Mouse (Mus musculus): ENCODE results near the gene Sept11. TPM values are rescaled to one million over a fixed set of nuclear protein-coding genes. Genes with fewer than 3 reads are reported as not detected.

The Sept11 gene
- polyA plus RNA-seq, 1 experiment: 3.4 TPM

DNA sequence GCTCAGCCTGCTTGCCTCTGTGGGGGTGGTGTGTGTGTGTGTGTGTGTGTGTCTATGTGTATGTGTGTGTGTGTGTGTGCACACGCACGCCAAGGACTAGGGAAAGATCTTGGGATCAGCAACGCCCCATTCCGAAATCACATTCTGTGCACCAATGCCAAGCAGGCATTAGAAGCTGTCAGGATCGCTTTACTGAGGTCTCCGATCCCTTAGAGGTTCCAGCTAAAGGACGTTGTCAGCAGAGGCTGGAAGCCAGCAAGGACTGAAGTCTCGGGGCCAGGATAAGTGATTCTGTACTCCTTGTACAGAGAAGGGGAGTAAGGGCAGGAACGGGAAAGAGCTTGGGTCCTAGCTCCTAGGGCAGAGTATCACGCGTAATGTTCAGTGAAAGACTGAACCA, 61.2 kb downstream of the Sept11 start:
- H3K36me3 ChIP-seq (ENCODE audit: control insufficient read depth, insufficient read depth, low read length): no peaks in the 10 kb centered on the region

GRCm38 (mm10) chr5:93163541-93163940, 70.3 kb downstream of the Sept11 start:
- Histone ChIP-seq H3K36me3 (ENCODE audit: control insufficient read depth, insufficient read depth, low read length) (no peaks in the 10 kb centered on the region), H3K27ac (ENCODE audit: control insufficient read depth, insufficient read depth, low read depth, low read length) (no peak overlapping the region), H3K27me3 (ENCODE audit: control insufficient read depth, insufficient read depth, low read length) (no peaks in the 10 kb centered on the region), H3K4me3 (ENCODE audit: control insufficient read depth, low read depth, low read length) (no peak overlapping the region), H3K4me1 (ENCODE audit: control insufficient read depth, insufficient read depth, low read length) (no peaks in the 10 kb centered on the region)
- TF ChIP-seq POLR2A (IDR thresholded peaks at IDR 0.05; ENCODE audit: control insufficient read depth, low read depth, low read length) (no peak), CTCF (IDR thresholded peaks at IDR 0.05; ENCODE audit: control insufficient read depth, insufficient read depth, insufficient replicate concordance, low read depth, low read length) (peak; percentile 23; the same call in 1 of the 2 replicates)

More for the DNA sequence above, 61.2 kb downstream of the Sept11 start:
- H3K27ac ChIP-seq (ENCODE audit: control insufficient read depth, insufficient read depth, low read depth, low read length): no peak overlapping the region
- peaks cover 5% of the 10 kb centered on the region for H3K4me1 ChIP-seq (ENCODE audit: control insufficient read depth, insufficient read depth, low read length)
- no peak for TF ChIP-seq CTCF (IDR thresholded peaks at IDR 0.05; ENCODE audit: control insufficient read depth, insufficient read depth, insufficient replicate concordance, low read depth, low read length)
- TF ChIP-seq POLR2A (IDR thresholded peaks at IDR 0.05; ENCODE audit: control insufficient read depth, low read depth, low read length): no peak
- H3K27me3 ChIP-seq (ENCODE audit: control insufficient read depth, insufficient read depth, low read length): no peaks in the 10 kb centered on the region
- no peak overlapping the region for H3K4me3 ChIP-seq (ENCODE audit: control insufficient read depth, low read depth, low read length)

DNA sequence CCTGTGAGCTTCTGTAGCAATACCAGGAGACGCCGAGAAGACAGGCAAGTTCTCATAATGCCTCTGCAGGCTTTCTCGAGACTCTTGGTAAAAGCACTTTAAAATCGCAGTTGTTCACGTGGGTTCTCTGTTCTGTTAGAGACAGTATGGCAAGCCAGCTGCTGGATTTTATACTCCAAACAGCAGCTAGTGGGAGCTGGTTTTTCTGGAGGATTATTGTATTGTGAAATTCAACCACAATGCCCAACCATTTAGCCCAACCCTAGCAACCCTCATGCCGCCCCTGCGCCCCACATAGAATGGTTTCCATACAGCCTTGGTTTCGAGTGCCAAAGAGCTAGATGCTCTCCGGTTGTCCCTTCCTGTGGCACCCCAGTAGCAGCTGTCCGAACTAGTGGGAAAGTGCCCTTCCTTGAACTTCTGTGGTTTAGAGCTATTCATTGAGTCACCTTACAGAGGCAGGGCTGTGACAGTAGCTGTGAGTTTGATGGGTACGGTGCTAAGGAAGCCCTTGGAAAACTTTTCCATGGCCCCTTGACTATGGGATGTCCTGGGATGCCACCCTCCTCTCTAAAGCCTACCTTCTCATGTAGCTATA, 74.8 kb downstream of the Sept11 start:
- H3K27ac ChIP-seq (ENCODE audit: control insufficient read depth, insufficient read depth, low read depth, low read length): no peak overlapping the region
- no peaks in the 10 kb centered on the region for H3K27me3 ChIP-seq (ENCODE audit: control insufficient read depth, insufficient read depth, low read length)
- H3K4me1 ChIP-seq (ENCODE audit: control insufficient read depth, insufficient read depth, low read length): no peaks in the 10 kb centered on the region
- H3K36me3 ChIP-seq (ENCODE audit: control insufficient read depth, insufficient read depth, low read length): no peaks in the 10 kb centered on the region
- no peak overlapping the region for H3K4me3 ChIP-seq (ENCODE audit: control insufficient read depth, low read depth, low read length)
- TF ChIP-seq POLR2A (IDR thresholded peaks at IDR 0.05; ENCODE audit: control insufficient read depth, low read depth, low read length): no peak
- no peak for TF ChIP-seq CTCF (IDR thresholded peaks at IDR 0.05; ENCODE audit: control insufficient read depth, insufficient read depth, insufficient replicate concordance, low read depth, low read length)

DNA sequence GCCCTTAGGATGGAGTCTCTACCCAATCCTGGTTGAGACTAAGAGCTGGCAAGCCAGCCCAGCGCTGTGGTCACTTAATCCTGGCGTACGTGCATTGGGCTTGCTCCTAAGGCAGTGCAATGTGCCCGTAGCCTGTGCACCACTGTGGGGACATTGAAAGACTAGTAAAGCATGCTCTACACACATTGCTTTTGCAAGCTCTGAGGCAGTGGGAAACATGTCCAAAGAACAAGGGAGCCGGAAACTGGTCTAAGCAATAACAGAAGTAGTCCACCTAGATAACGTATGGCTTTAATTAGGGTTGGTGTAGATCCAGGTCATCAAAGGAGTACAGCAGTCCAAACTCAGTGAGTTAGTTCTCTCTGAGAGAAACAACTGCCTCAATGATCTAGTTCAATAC, 75.4 kb downstream of the Sept11 start:
- no peak overlapping the region for H3K27ac ChIP-seq (ENCODE audit: control insufficient read depth, insufficient read depth, low read depth, low read length)
- no peaks in the 10 kb centered on the region for H3K4me1 ChIP-seq (ENCODE audit: control insufficient read depth, insufficient read depth, low read length)
- no peaks in the 10 kb centered on the region for H3K36me3 ChIP-seq (ENCODE audit: control insufficient read depth, insufficient read depth, low read length)
- H3K27me3 ChIP-seq (ENCODE audit: control insufficient read depth, insufficient read depth, low read length): no peaks in the 10 kb centered on the region
- no peak overlapping the region for H3K4me3 ChIP-seq (ENCODE audit: control insufficient read depth, low read depth, low read length)
- TF ChIP-seq CTCF (IDR thresholded peaks at IDR 0.05; ENCODE audit: control insufficient read depth, insufficient read depth, insufficient replicate concordance, low read depth, low read length) (no peak), POLR2A (IDR thresholded peaks at IDR 0.05; ENCODE audit: control insufficient read depth, low read depth, low read length) (no peak)

- Histone ChIP-seq H3K4me3 (ENCODE audit: control insufficient read depth, low read depth, low read length) (no peak overlapping the region), H3K36me3 (ENCODE audit: control insufficient read depth, insufficient read depth, low read length) (no peaks in the 10 kb centered on the region), H3K27me3 (ENCODE audit: control insufficient read depth, insufficient read depth, low read length) (no peaks in the 10 kb centered on the region), H3K27ac (ENCODE audit: control insufficient read depth, insufficient read depth, low read depth, low read length) (no peak overlapping the region), H3K4me1 (ENCODE audit: control insufficient read depth, insufficient read depth, low read length) (no peaks in the 10 kb centered on the region)
- no peak for TF ChIP-seq CTCF (IDR thresholded peaks at IDR 0.05; ENCODE audit: control insufficient read depth, insufficient read depth, insufficient replicate concordance, low read depth, low read length)
- no peak for TF ChIP-seq POLR2A (IDR thresholded peaks at IDR 0.05; ENCODE audit: control insufficient read depth, low read depth, low read length)
Measured at GRCm38 (mm10) chr5:93171420-93171819, 78.2 kb downstream of the Sept11 start.

DNA sequence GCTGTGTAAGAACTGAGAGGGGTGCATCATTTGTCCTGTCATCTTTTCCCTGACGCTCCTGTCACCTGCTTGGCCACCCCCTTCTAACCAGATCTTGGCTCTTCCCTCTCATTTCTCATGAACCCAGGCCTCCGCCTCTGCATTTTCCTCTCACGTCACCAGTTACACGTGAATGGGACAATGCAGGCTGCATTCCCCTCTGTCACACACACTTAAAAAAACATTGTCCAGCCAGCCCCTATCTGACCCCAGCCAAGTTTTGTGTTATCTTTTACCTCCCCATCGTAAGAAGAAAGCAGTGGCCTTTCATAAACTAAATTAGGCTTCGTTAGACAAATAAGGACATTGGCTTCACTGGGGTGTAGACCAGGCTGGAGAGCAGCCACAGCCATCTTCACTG, 79.3 kb downstream of the Sept11 start:
- Histone ChIP-seq H3K27ac (ENCODE audit: control insufficient read depth, insufficient read depth, low read depth, low read length) (no peak overlapping the region), H3K4me1 (ENCODE audit: control insufficient read depth, insufficient read depth, low read length) (no peaks in the 10 kb centered on the region), H3K36me3 (ENCODE audit: control insufficient read depth, insufficient read depth, low read length) (no peaks in the 10 kb centered on the region), H3K4me3 (ENCODE audit: control insufficient read depth, low read depth, low read length) (no peak overlapping the region), H3K27me3 (ENCODE audit: control insufficient read depth, insufficient read depth, low read length) (no peaks in the 10 kb centered on the region)
- TF ChIP-seq CTCF (IDR thresholded peaks at IDR 0.05; ENCODE audit: control insufficient read depth, insufficient read depth, insufficient replicate concordance, low read depth, low read length) (no peak), POLR2A (IDR thresholded peaks at IDR 0.05; ENCODE audit: control insufficient read depth, low read depth, low read length) (no peak)

DNA sequence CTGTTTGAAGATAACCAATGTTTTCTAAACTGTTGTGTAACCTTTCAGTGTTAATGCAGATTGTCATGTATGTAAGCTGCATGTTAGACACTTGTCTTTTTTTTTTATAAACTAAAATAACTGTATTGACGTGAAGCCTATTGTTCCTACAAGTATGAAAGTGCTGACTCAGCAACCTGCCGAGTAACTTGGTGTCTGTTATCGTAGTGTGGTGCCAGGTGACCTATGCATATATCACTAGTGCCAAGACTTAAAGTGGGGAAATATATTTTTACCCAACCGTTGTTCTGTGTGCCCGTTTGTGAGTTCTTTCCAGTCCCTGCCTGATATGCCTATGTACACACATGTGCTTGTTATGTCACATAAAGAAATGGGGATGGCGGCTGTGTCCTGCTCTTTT, 81.4 kb downstream of the Sept11 start:
- Histone ChIP-seq H3K27me3 (ENCODE audit: control insufficient read depth, insufficient read depth, low read length) (no peaks in the 10 kb centered on the region), H3K36me3 (ENCODE audit: control insufficient read depth, insufficient read depth, low read length) (no peaks in the 10 kb centered on the region), H3K27ac (ENCODE audit: control insufficient read depth, insufficient read depth, low read depth, low read length) (no peak overlapping the region), H3K4me1 (ENCODE audit: control insufficient read depth, insufficient read depth, low read length) (no peaks in the 10 kb centered on the region), H3K4me3 (ENCODE audit: control insufficient read depth, low read depth, low read length) (no peak overlapping the region)
- no peak for TF ChIP-seq POLR2A (IDR thresholded peaks at IDR 0.05; ENCODE audit: control insufficient read depth, low read depth, low read length)
- TF ChIP-seq CTCF (IDR thresholded peaks at IDR 0.05; ENCODE audit: control insufficient read depth, insufficient read depth, insufficient replicate concordance, low read depth, low read length): no peak
